Mouse (Mus musculus) common myeloid progenitor, adult 5-6 weeks (primary cell): ENCODE measurements at regions not wholly inside any gene's neighbourhood (a gene's known extent, or its start where the extent isn't known, plus 50 kb on each side); places are given as distances from the start of the nearest gene placed in this dataset.

Experiments
- ATAC-seq: replicated peaks from 2 replicates; pipeline ENCODE4 v1.8.0; 2016; ENCODE audit warnings: low read depth, mild to moderate bottlenecking, moderate TSS enrichment, inconsistent platforms; ENCODE audit not compliant: poor library complexity, severe bottlenecking

DNA sequence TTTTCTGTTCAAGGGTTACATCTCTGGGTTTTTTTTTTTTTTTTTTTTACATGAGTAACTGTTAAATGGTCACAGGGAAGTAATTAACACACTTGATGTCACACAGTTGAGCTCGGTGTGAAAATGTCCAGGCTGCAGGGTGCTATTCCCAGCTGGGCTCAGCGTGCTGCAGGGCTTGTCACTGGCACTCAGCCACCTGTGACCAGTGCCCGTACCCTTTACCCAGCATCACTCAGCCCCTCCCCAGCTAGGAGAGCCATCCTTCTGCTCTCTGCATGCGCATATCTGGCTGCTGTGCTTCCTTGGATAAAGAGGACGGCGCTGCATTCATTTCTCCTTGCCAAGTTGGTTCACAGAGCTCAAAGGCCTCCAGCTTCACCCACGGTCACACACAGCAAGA, 66.7 kb upstream of the Zdhhc25 start:
- ATAC-seq: no peak

DNA sequence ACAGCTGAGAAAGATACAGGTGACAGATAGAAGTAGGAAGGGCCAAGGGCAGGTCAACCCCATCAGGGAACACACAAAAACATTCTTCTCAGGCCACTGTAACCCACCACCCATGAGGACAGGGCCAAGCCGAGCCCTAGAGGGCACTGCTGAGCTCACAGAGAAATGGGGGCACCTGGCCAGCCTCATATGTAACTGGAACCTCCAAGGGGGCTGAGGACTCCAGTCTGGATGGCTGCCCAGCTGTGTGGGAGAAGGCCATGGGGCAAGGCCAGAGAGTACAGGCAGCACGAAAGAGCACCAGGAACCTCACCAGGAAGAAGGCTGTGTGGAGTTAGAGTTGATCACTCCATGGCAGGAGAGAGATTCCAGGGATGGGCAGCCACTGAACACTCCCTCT, 64.6 kb upstream of the Zdhhc25 start:
- ATAC-seq: no peak

GRCm38 (mm10) chr15:88537190-88537589, 62.9 kb upstream of the Zdhhc25 start:
- 0 out of 2 replicates have a peak, but pooled peaks have one; percentile 39 for ATAC-seq

DNA sequence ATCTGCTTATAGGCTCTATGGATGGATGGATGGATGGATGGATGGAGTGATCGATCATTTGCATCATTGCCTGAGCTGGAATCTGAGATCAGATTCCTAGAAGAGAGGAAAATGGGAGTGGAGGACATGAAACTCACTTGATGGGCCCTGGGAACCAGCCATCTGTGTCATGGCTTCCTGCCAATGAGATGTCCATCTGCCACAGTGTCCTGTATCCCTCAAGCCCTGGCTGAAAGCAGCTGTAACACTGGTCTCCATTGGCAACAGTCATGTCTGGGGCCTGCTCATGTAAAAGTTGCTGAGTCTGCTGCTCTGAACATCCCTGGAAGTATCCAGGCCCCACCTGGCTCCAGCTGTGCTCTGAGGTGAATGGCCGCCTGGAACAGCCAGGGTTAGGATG, 57.5 kb upstream of the Zdhhc25 start:
- ATAC-seq: no peak

- no peak for ATAC-seq
These were observed 55.9 kb upstream of the Zdhhc25 start for GRCm38 (mm10) chr15:88544216-88544615.

GRCm38 (mm10) chr15:88548261-88548660, 51.8 kb upstream of the Zdhhc25 start:
- ATAC-seq: no peak
